ENCODE assay signal across 16 mouse cellular contexts in genomic region chr5:147426048-147426805, GRCm38 (mm10). TPM values are rescaled to one million over a fixed set of nuclear protein-coding genes. Genes with fewer than 3 reads are reported as not detected.
DNase-seq lines count a peak whose midpoint lies in the region; ATAC-seq lines count a peak whose summit lies in the region.
"Had no signal": no experiment of that assay in that cellular context is flagged by ENCODE, and none has a peak within 500 bp of the region (broad histone marks: within the 10 kb centered on the region; RNA-seq: fewer than 3 reads in every experiment).

No protein-coding gene starts in this region.

- no peaks in the 10 kb centered on the region for H3K36me3 ChIP-seq in liver, embryonic 12.5 days
- no peaks in the 10 kb centered on the region for H3K36me3 ChIP-seq in liver, embryonic 11.5 days (ENCODE audit: control insufficient read depth, insufficient read depth, low read length)
- no peaks in the 10 kb centered on the region for H3K36me3 ChIP-seq in midbrain, embryonic 15.5 days (replicated peaks)
- H3K36me3 ChIP-seq: heart, embryonic 12.5 days; midbrain, embryonic 12.5 days had no signal

- no peak overlapping the region for H3K9ac ChIP-seq in liver, embryonic 12.5 days
- no peak overlapping the region for H3K9ac ChIP-seq in liver, embryonic 11.5 days (ENCODE audit: low read depth, low read length)
- H3K9ac ChIP-seq in midbrain, embryonic 15.5 days = no peak overlapping the region
- H3K9ac ChIP-seq: heart, embryonic 12.5 days; midbrain, embryonic 12.5 days had no signal

- DNase-seq in liver, embryonic 11.5 days (ENCODE audit: low spot score) = no peak
- DNase-seq in cerebellum, postnatal 36 days = peak; percentile 67 to 73
- DNase-seq in testis, postnatal 10 days (ENCODE audit: low spot score) = no peak
- DNase-seq in right cerebral cortex, adult 2 months (ENCODE audit: low spot score in 2 of 2) = no peak
- no peak for DNase-seq in gastrocnemius, postnatal 10 days
- DNase-seq: adrenal gland, postnatal 14 days; kidney, postnatal 25 days; right cerebral cortex, postnatal 4 days had no signal

- H3K4me1 ChIP-seq in liver, embryonic 12.5 days = peaks cover 27% of the 10 kb centered on the region
- peaks cover 10% of the 10 kb centered on the region; the same call in 1 of the 2 replicates for H3K4me1 ChIP-seq in liver, embryonic 11.5 days (replicated peaks; ENCODE audit: control insufficient read depth, insufficient read depth, low read length)
- peaks cover 12% of the 10 kb centered on the region for H3K4me1 ChIP-seq in midbrain, embryonic 15.5 days

- H3K4me2 ChIP-seq in liver, embryonic 12.5 days = no peak overlapping the region
- H3K4me2 ChIP-seq in liver, embryonic 11.5 days = no peak overlapping the region
- no peak overlapping the region for H3K4me2 ChIP-seq in midbrain, embryonic 15.5 days
- H3K4me2 ChIP-seq: heart, embryonic 12.5 days; midbrain, embryonic 12.5 days had no signal

- no peak for ATAC-seq in liver, embryonic 12.5 days
- no peak for ATAC-seq in liver, embryonic 11.5 days (replicated peaks; ENCODE audit: low FRiP score)
- peak; percentile 62 for ATAC-seq in megakaryocyte progenitor cell, adult 5-6 weeks (replicated peaks; ENCODE audit: poor library complexity)
- ATAC-seq in midbrain, embryonic 15.5 days (replicated peaks) = no peak
- ATAC-seq: forebrain, embryonic 14.5 days; intestine, postnatal 0 days had no signal

- no peak overlapping the region for H3K4me3 ChIP-seq in liver, embryonic 12.5 days
- H3K4me3 ChIP-seq in liver, embryonic 11.5 days (ENCODE audit: low read depth, low read length) = no peak overlapping the region
- H3K4me3 ChIP-seq in midbrain, embryonic 15.5 days = no peak overlapping the region
- H3K4me3 ChIP-seq: heart, embryonic 12.5 days; midbrain, embryonic 12.5 days had no signal

- H3K9me3 ChIP-seq in liver, embryonic 12.5 days (replicated peaks) = no peaks in the 10 kb centered on the region
- H3K9me3 ChIP-seq in liver, embryonic 11.5 days (ENCODE audit: control insufficient read depth, low read length) = no peaks in the 10 kb centered on the region
- no peaks in the 10 kb centered on the region for H3K9me3 ChIP-seq in midbrain, embryonic 15.5 days
- H3K9me3 ChIP-seq: heart, embryonic 12.5 days; midbrain, embryonic 12.5 days had no signal

- WGBS in liver, embryonic 12.5 days (ENCODE audit: insufficient replicate concordance) = 35% methylated on average over 4 of the region's 4 CpGs
- WGBS in liver, embryonic 11.5 days = 60% methylated on average over 4 of the region's 4 CpGs
- 79% methylated on average over 4 of the region's 4 CpGs for WGBS in midbrain, embryonic 15.5 days

- no peaks in the 10 kb centered on the region for H3K27me3 ChIP-seq in liver, embryonic 12.5 days (replicated peaks)
- no peaks in the 10 kb centered on the region for H3K27me3 ChIP-seq in liver, embryonic 11.5 days (replicated peaks; ENCODE audit: control insufficient read depth, insufficient read depth, low read length)
- no peaks in the 10 kb centered on the region for H3K27me3 ChIP-seq in midbrain, embryonic 15.5 days (replicated peaks)
- H3K27me3 ChIP-seq: heart, embryonic 12.5 days; midbrain, embryonic 12.5 days had no signal

- H3K27ac ChIP-seq in liver, embryonic 12.5 days = peak overlapping the region; percentile 27; the same call in 1 of the 2 replicates
- no peak overlapping the region for H3K27ac ChIP-seq in liver, embryonic 11.5 days (ENCODE audit: low read depth, low read length)
- no peak overlapping the region for H3K27ac ChIP-seq in midbrain, embryonic 15.5 days
- H3K27ac ChIP-seq: midbrain, embryonic 12.5 days had no signal

RNA-seq across cellular contexts. Expression of gene Pan3, which starts 3.7 kb away (rescaled TPM):
- 43.9 and 45.9 TPM in 2 replicates for polyA plus RNA-seq in liver, embryonic 12.5 days (2016; fragmentation: Nextera tagmentation; extraction: Ambion mirVana)
- polyA plus RNA-seq in liver, embryonic 11.5 days (2014; fragmentation: Nextera tagmentation; extraction: Ambion mirVana) = 59.5 and 73.8 TPM in 2 replicates
- 385 and 404 TPM in 2 replicates for total RNA-seq in megakaryocyte progenitor cell, adult 5-6 weeks (2015)
- 156 and 215 TPM in 2 replicates for total RNA-seq in megakaryocyte progenitor cell, adult 5-6 weeks (2017)
- polyA plus RNA-seq in midbrain, embryonic 15.5 days (2015; fragmentation: Nextera tagmentation; extraction: Ambion mirVana) = 59.6 and 66.0 TPM in 2 replicates
- 10 to 100 TPM; 35.7 to 48.3 TPM for total RNA-seq in gastrocnemius, postnatal 10 days (2021)

RNA-seq across cellular contexts. Expression of gene Flt3, which starts 25.9 kb away (rescaled TPM):
- polyA plus RNA-seq in liver, embryonic 12.5 days (2016; fragmentation: Nextera tagmentation; extraction: Ambion mirVana) = 2.7 and 2.9 TPM in 2 replicates
- 1.6 and 1.8 TPM in 2 replicates for polyA plus RNA-seq in liver, embryonic 11.5 days (2014; fragmentation: Nextera tagmentation; extraction: Ambion mirVana)
- total RNA-seq in megakaryocyte progenitor cell, adult 5-6 weeks (2015) = 8.9 and 14.2 TPM in 2 replicates
- 18.3 and 22.9 TPM in 2 replicates for total RNA-seq in megakaryocyte progenitor cell, adult 5-6 weeks (2017)
- polyA plus RNA-seq in midbrain, embryonic 15.5 days (2015; fragmentation: Nextera tagmentation; extraction: Ambion mirVana) = 0.54 and 0.77 TPM in 2 replicates
- total RNA-seq in gastrocnemius, postnatal 10 days (2021) = under 1 TPM in 1 of 2 experiments, not detected in 1; 0.16 TPM
- total RNA-seq: gastrocnemius, adult 8-10 months had no signal

Comparison
In these comparisons a context has a peak if more than half of its experiments do, and no peak if none do; other contexts are left out.
1. DNase-seq: peak in cerebellum, postnatal 36 days (2 of 2); none in liver, embryonic 11.5 days (single experiment), testis, postnatal 10 days (single experiment), right cerebral cortex, adult 2 months (0 of 2) and gastrocnemius, postnatal 10 days (single experiment).